Mouse (Mus musculus) bone marrow, adult 2 months (tissue): ENCODE results near the gene Slbp.

ENCODE experiments used
- CTCF ChIP-seq: fragments of 200-500 bp; IDR thresholded peaks from 2 replicates; pipeline ENCODE4 v1.5.1; 2011; ENCODE audit warnings: low read length, control low read depth; ENCODE audit not compliant: control insufficient read depth, insufficient read depth
- POLR2A ChIP-seq: fragments of 200-500 bp; IDR thresholded peaks from 2 replicates; pipeline ENCODE4 v1.6.1; 2011; ENCODE audit warnings: low read depth, mild to moderate bottlenecking, control low read depth, low read length, borderline replicate concordance; ENCODE audit not compliant: control insufficient read depth

GRCm38 (mm10) chr5:33697947-33698512 is 45.7 kb upstream of the Slbp start:
- TF ChIP-seq CTCF, result no peak
- TF ChIP-seq POLR2A, result no peak
